Mouse (Mus musculus): ENCODE measurements around the gene Pam16. TPM values are rescaled to one million over a fixed set of nuclear protein-coding genes. Genes with fewer than 3 reads are reported as not detected.

Gene Pam16
- 114 TPM in 2 replicates for polyA plus RNA-seq (2016; fragmentation: Nextera tagmentation; extraction: Ambion mirVana)

GRCm38 (mm10) chr16:4624481-4625110 is at the start of gene Pam16:
Gene Pam16, minus strand, starts transcription at chr16:4624988.
- Histone ChIP-seq H3K4me3 (replicated peaks) (peak within 1 kb of the TSS; percentile 78), H3K27me3 (no peaks in the 10 kb centered on the region), H3K36me3 (replicated peaks) (peaks cover 5% of the 10 kb centered on the region; the same call in 1 of the 2 replicates), H3K9ac (peak within 1 kb of the TSS; percentile 80), H3K4me2 (peak within 1 kb of the TSS; percentile 77), H3K4me1 (peaks cover 23% of the 10 kb centered on the region), H3K9me3 (no peaks in the 10 kb centered on the region), H3K27ac (peak within 1 kb of the TSS; percentile 80)
- under 1% methylated on average over 56 of the region's 56 CpGs for WGBS
- ATAC-seq (ENCODE audit: low FRiP score) = peak; percentile 92

GRCm38 (mm10) chr16:4674091-4674490 is 49.3 kb upstream of the Pam16 start:
- H3K36me3 ChIP-seq (replicated peaks) = peaks cover 14% of the 10 kb centered on the region

GRCm38 (mm10) chr16:4670317-4670716 is 45.5 kb upstream of the Pam16 start:
- no peak overlapping the region for H3K27ac ChIP-seq
- H3K27me3 ChIP-seq = no peaks in the 10 kb centered on the region
- no peaks in the 10 kb centered on the region for H3K4me1 ChIP-seq
- no peak for ATAC-seq (ENCODE audit: low FRiP score)
- H3K9ac ChIP-seq = no peak overlapping the region
- no peaks in the 10 kb centered on the region for H3K9me3 ChIP-seq
- WGBS = 82% methylated on average over 5 of the region's 5 CpGs
- H3K36me3 ChIP-seq (replicated peaks) = peaks cover 23% of the 10 kb centered on the region
- H3K4me3 ChIP-seq (replicated peaks) = no peak overlapping the region
- no peak overlapping the region for H3K4me2 ChIP-seq

More at GRCm38 (mm10) chr16:4674091-4674490, 49.3 kb upstream of the Pam16 start:
- no peak overlapping the region for H3K27ac ChIP-seq
- H3K4me2 ChIP-seq = no peak overlapping the region
- H3K27me3 ChIP-seq = no peaks in the 10 kb centered on the region
- ATAC-seq (ENCODE audit: low FRiP score) = no peak
- H3K4me3 ChIP-seq (replicated peaks) = no peak overlapping the region
- H3K9me3 ChIP-seq = no peaks in the 10 kb centered on the region
- H3K4me1 ChIP-seq = peaks cover 13% of the 10 kb centered on the region
- WGBS = 91% methylated on average over 4 of the region's 4 CpGs
- H3K9ac ChIP-seq = no peak overlapping the region

- Histone ChIP-seq H3K27me3 (no peaks in the 10 kb centered on the region), H3K4me2 (no peak overlapping the region), H3K4me3 (replicated peaks) (no peak overlapping the region), H3K9me3 (no peaks in the 10 kb centered on the region), H3K9ac (no peak overlapping the region), H3K27ac (no peak overlapping the region), H3K4me1 (no peaks in the 10 kb centered on the region), H3K36me3 (replicated peaks) (peaks cover 23% of the 10 kb centered on the region)
- ATAC-seq (ENCODE audit: low FRiP score) = peak; percentile 72
- 30% methylated on average over 3 of the region's 3 CpGs for WGBS
Measured at GRCm38 (mm10) chr16:4667190-4667808, 42.5 kb upstream of the Pam16 start.

GRCm38 (mm10) chr16:4665726-4666125 is 40.9 kb upstream of the Pam16 start:
- no peak overlapping the region for H3K4me2 ChIP-seq
- H3K36me3 ChIP-seq (replicated peaks) = peaks cover 34% of the 10 kb centered on the region
- H3K4me3 ChIP-seq (replicated peaks) = no peak overlapping the region
- ATAC-seq (ENCODE audit: low FRiP score) = no peak
- no peak overlapping the region for H3K9ac ChIP-seq
- H3K4me1 ChIP-seq = no peaks in the 10 kb centered on the region
- no peak overlapping the region for H3K27ac ChIP-seq
- H3K9me3 ChIP-seq = no peaks in the 10 kb centered on the region
- WGBS = 100% methylated on average over 2 of the region's 2 CpGs
- no peaks in the 10 kb centered on the region for H3K27me3 ChIP-seq

- H3K4me3 ChIP-seq (replicated peaks) = no peak overlapping the region
- WGBS = 90% methylated on average over 2 of the region's 2 CpGs
- H3K9ac ChIP-seq = no peak overlapping the region
- peaks cover 30% of the 10 kb centered on the region for H3K36me3 ChIP-seq (replicated peaks)
- no peaks in the 10 kb centered on the region for H3K9me3 ChIP-seq
- no peak overlapping the region for H3K4me2 ChIP-seq
- no peaks in the 10 kb centered on the region for H3K27me3 ChIP-seq
- H3K27ac ChIP-seq = no peak overlapping the region
- no peak for ATAC-seq (ENCODE audit: low FRiP score)
- H3K4me1 ChIP-seq = peaks cover 6% of the 10 kb centered on the region
Measured at GRCm38 (mm10) chr16:4663806-4664205, 39.0 kb upstream of the Pam16 start.

- Histone ChIP-seq H3K27me3 (no peaks in the 10 kb centered on the region), H3K9ac (no peak overlapping the region), H3K4me2 (no peak overlapping the region), H3K4me3 (replicated peaks) (no peak overlapping the region), H3K27ac (no peak overlapping the region), H3K9me3 (no peaks in the 10 kb centered on the region), H3K4me1 (peaks cover 11% of the 10 kb centered on the region), H3K36me3 (replicated peaks) (peaks cover 18% of the 10 kb centered on the region)
- 72% methylated on average over 2 of the region's 2 CpGs for WGBS
- no peak for ATAC-seq (ENCODE audit: low FRiP score)
Measured at GRCm38 (mm10) chr16:4661605-4662004, 36.8 kb upstream of the Pam16 start.

GRCm38 (mm10) chr16:4659326-4659725 is 34.5 kb upstream of the Pam16 start:
- WGBS = 17% methylated on average over 2 of the region's 2 CpGs
- H3K27me3 ChIP-seq = no peaks in the 10 kb centered on the region
- peaks cover 15% of the 10 kb centered on the region for H3K36me3 ChIP-seq (replicated peaks)
- H3K27ac ChIP-seq = peak overlapping the region; percentile 74
- H3K4me1 ChIP-seq = peaks cover 27% of the 10 kb centered on the region
- 0 out of 2 replicates have a peak overlapping the region, but pooled peaks have one; percentile 33 for H3K9ac ChIP-seq
- peak; percentile 27; the same call in 1 of the 2 replicates for ATAC-seq (ENCODE audit: low FRiP score)
- H3K9me3 ChIP-seq = no peaks in the 10 kb centered on the region
- H3K4me2 ChIP-seq = peak overlapping the region; percentile 34; the same call in 1 of the 2 replicates
- no peak overlapping the region for H3K4me3 ChIP-seq (replicated peaks)

- H3K9me3 ChIP-seq = no peaks in the 10 kb centered on the region
- peaks cover 27% of the 10 kb centered on the region for H3K4me1 ChIP-seq
- H3K27ac ChIP-seq = peak overlapping the region; percentile 74
- H3K4me2 ChIP-seq = peak overlapping the region; percentile 34; the same call in 1 of the 2 replicates
- ATAC-seq (ENCODE audit: low FRiP score) = peak; percentile 61; the same call in 1 of the 2 replicates
- WGBS = 30% methylated on average over 11 of the region's 11 CpGs
- 0 out of 2 replicates have a peak overlapping the region, but pooled peaks have one; percentile 33 for H3K9ac ChIP-seq
- H3K27me3 ChIP-seq = no peaks in the 10 kb centered on the region
- no peak overlapping the region for H3K4me3 ChIP-seq (replicated peaks)
- peaks cover 15% of the 10 kb centered on the region for H3K36me3 ChIP-seq (replicated peaks)
Measured at GRCm38 (mm10) chr16:4658781-4659245, 34.0 kb upstream of the Pam16 start.

GRCm38 (mm10) chr16:4656571-4657081 is 31.8 kb upstream of the Pam16 start:
- Histone ChIP-seq H3K36me3 (replicated peaks) (peaks cover 24% of the 10 kb centered on the region), H3K27ac (no peak overlapping the region)

GRCm38 (mm10) chr16:4655764-4656570 is 31.2 kb upstream of the Pam16 start:
- Histone ChIP-seq H3K27me3 (no peaks in the 10 kb centered on the region), H3K36me3 (replicated peaks) (peaks cover 20% of the 10 kb centered on the region), H3K9me3 (no peaks in the 10 kb centered on the region), H3K4me3 (replicated peaks) (no peak overlapping the region), H3K27ac (peak overlapping the region; percentile 9; the same call in 1 of the 2 replicates), H3K9ac (peak overlapping the region; percentile 17; the same call in 1 of the 2 replicates), H3K4me1 (peaks cover 31% of the 10 kb centered on the region), H3K4me2 (no peak overlapping the region)
- no peak for ATAC-seq (ENCODE audit: low FRiP score)
- WGBS = 32% methylated on average over 11 of the region's 11 CpGs

More at GRCm38 (mm10) chr16:4656571-4657081, 31.8 kb upstream of the Pam16 start:
- ATAC-seq (ENCODE audit: low FRiP score) = no peak
- WGBS = 61% methylated on average over 9 of the region's 9 CpGs
- H3K9ac ChIP-seq = no peak overlapping the region
- H3K4me1 ChIP-seq = peaks cover 31% of the 10 kb centered on the region
- no peak overlapping the region for H3K4me2 ChIP-seq
- H3K4me3 ChIP-seq (replicated peaks) = no peak overlapping the region
- no peaks in the 10 kb centered on the region for H3K27me3 ChIP-seq
- no peaks in the 10 kb centered on the region for H3K9me3 ChIP-seq

All from forebrain, embryonic 12.5 days (tissue).